Mouse (Mus musculus) gastrocnemius, adult 2 months (tissue): ENCODE results near the gene Clint1. TPM values are rescaled to one million over a fixed set of nuclear protein-coding genes. Genes with fewer than 3 reads are reported as not detected.

ENCODE experiments used
- DNase-seq: peaks from one replicate; pipeline ENCODE4 v3.0.0; 2022
- H3K27ac ChIP-seq: fragments of 200-600 bp; 2 replicates; pipeline ENCODE4 v1.8.1; 2022; ENCODE audit warnings: mild to moderate bottlenecking
- H3K4me3 ChIP-seq: fragments of 200-600 bp; 2 replicates; pipeline ENCODE4 v1.8.1; 2022; ENCODE audit warnings: mild to moderate bottlenecking, moderate library complexity
- CTCF ChIP-seq: fragments of 200-600 bp; IDR thresholded peaks from 2 replicates; pipeline ENCODE4 v1.8.1; 2022; ENCODE audit warnings: antibody characterized with exemption, mild to moderate bottlenecking, moderate library complexity
- intact Hi-C: fragments of 180-260 bp; cut with DNase I; formaldehyde crosslinking; loops from one replicate; pipeline ENCODE4 v1.15.1; 2025
- total RNA-seq, 2 experiments: library from RNA; stranded (reverse); gene quantifications; 2 replicates each; pipeline ENCODE4 v1.2.3; 2021

Clint1 gene
- total RNA-seq, 2 experiments from 2014 or later = 40.2 to 44.9 TPM

DNA sequence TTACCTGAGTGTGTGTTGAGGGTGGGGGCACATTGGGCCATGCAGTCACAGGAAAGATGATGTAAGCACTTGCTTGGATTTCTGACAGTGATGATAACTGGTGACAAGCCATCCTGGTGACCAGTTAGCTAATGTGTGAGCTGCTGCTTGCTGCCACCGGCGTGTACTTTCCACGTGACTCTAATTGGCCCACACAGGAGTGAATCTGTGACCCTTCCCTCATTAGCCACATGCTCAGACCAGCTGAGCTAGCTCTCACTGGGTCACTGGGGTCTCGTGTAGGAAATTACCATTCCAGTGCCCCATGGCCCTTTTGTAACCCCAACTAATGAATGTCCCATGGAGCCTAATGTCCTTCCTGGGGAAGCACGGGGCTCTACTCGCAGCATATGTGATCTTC, 73.6 kb downstream of the Clint1 start:
- Histone ChIP-seq H3K4me3 (no peak overlapping the region), H3K27ac (no peak overlapping the region)
- no peak for DNase-seq
- no peak for TF ChIP-seq CTCF
- intact Hi-C loops = no loop called here

DNA sequence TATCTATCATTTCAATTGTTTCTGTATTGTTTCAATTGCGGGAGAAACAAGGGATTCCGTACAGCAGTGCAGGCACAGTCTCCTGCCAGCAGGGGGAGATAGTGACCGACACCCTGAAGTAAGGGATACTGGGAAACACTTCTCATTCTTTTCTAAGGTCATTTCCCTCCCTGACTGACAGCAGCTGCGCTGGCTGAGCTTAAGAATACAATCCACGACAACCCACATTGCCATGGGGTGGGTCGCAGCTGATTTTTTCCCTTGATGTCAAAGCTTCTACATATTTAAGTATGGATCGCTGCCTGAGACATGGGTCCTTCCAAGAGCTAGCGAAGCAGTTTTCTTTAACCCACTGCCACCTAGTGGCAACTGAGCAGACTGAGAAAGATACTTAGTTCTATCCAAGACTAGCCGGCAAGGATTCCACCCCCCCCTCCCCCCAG, 74.8 kb downstream of the Clint1 start:
- DNase-seq = peak; percentile 75
- Histone ChIP-seq H3K4me3 (peak overlapping the region; percentile 77), H3K27ac (peak overlapping the region; percentile 87)
- TF ChIP-seq CTCF = peak; percentile 82
- intact Hi-C loops = no loop called here

DNA sequence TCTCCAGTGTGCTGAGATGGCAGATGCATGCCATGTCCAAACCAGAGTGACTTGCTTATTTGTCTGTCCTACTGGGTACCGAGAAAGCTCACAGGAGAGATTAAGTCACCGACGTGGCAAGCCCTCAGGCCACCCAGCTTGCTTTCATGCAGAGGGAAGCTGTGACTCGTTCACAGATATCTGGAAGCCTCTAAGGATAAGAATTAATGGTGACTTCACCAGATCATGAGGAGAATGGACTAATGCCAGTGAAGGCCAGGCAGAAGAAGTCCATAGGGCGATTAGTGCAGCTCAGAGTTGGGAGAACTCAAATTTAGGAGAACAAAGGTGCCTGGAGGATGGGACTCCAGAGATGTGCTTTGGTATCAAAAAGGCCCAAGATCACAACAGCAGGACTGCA, 75.6 kb downstream of the Clint1 start:
- DNase-seq = peak; percentile 15
- no peak for TF ChIP-seq CTCF
- no peak overlapping the region for H3K27ac ChIP-seq
- H3K4me3 ChIP-seq = no peak overlapping the region
- intact Hi-C loops = no loop called here

DNA sequence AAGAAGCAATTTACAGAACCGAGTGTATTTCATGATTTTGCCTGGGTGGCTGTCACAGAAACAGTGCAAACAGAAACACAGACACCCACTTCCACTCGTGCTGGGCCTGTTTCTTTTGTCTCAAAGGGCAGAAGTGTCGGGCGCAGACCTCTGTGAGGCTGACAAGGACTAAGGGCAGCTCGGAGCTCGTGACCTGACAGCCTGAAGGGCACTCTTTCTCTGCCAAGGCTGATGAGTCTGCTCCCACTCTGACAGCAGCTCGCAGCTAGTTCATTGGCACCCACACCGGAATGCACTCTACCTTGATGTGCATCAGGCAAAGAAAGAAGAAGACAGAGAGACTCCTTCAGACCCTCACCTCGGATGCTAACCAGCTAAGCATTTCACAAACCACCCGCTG, 77.7 kb downstream of the Clint1 start:
- no peak for DNase-seq
- H3K4me3 ChIP-seq = no peak overlapping the region
- no peak for TF ChIP-seq CTCF
- no peak overlapping the region for H3K27ac ChIP-seq
- intact Hi-C loops = no loop called here

DNA sequence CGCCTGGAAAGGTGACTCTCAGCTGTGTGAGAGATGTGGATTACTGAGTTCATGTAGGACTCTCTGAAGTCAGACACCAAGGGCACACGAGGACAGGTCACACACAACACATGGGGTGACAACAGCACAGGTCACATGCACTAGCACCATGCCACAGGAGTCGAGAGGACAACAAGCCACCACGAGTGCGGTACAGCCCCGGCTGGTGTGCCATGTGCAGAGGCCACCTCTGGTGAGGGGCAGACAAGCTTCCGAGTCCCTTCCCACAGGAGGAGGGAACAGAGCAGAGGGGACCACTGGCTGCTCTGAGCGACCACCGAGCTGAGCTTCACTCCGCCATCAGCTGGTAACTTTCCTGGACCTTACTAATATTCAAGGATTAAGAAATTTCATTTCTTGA, 80.9 kb downstream of the Clint1 start:
- TF ChIP-seq CTCF = no peak
- H3K4me3 ChIP-seq = no peak overlapping the region
- intact Hi-C loops = no loop called here

DNA sequence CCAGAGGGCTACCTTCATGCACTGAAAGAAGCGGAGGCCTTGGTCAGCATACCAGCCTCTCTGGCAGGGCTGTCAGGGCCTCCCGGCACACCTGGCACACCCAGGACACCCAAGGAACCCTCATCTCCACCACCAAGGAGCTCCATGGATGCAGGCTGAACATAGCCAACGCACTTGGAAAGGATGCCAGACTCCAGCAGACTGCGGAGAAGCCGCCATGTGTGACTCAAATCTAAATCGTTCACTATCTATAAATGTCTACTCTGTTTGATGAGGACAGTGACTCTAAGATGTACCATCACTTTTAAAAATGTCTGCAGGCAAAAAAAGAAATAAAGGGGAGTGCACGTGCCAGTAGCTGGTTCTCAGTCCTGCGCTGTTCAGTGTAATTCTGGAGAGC, 85.6 kb downstream of the Clint1 start:
- Histone ChIP-seq H3K4me3 (no peak overlapping the region), H3K27ac (no peak overlapping the region)
- DNase-seq = no peak
- intact Hi-C loops = no loop called here
- TF ChIP-seq CTCF = no peak

More for the DNA sequence above, 80.9 kb downstream of the Clint1 start:
- H3K27ac ChIP-seq = no peak overlapping the region
- DNase-seq = peak; percentile 7

DNA sequence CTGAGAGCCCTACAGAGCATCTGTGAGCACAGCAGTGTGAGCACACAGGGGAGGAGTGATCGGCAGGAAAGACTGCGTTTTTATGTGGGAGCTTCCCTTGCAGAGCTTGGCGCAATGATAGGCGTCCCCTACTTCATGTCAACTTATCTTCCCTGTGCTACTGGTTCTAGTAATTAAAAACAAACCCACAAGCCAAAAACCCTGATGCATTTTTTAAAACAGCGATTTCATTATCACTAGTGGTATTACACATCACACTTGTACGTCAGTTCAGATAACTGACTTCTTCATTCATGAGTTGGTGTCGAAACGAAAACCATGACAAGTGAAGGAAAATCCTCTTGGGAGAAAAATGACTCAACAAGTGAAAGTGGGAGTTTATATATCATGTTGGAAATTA, 87.1 kb downstream of the Clint1 start:
- Histone ChIP-seq H3K4me3 (no peak overlapping the region), H3K27ac (no peak overlapping the region)
- intact Hi-C loops = no loop called here
- no peak for TF ChIP-seq CTCF
- no peak for DNase-seq

DNA sequence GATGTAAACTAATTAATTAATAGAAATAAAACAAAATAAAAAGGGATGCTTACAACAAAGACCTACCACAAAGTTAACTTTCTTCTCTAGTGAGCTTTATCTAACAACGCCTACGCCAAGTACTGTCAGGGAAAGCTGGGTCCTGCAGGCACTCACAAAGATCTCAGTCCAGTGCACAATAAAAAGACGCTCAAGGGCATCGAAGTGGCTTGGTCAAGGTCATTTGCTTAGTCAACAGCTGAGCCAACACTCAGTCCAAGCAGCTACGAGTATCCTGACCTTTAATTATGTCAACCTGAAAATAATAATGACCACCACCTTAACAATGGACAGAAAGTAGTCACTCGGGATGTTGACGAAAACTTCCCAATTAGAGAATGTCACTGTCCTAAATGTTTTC, 90.4 kb downstream of the Clint1 start:
- no peak for DNase-seq
- H3K4me3 ChIP-seq = no peak overlapping the region
- intact Hi-C loops = loop anchor here (10.0 kb wide), 1 partner anchor 493 kb away; the partner anchor contains the start of gene Med7
- no peak overlapping the region for H3K27ac ChIP-seq
- TF ChIP-seq CTCF = no peak

DNA sequence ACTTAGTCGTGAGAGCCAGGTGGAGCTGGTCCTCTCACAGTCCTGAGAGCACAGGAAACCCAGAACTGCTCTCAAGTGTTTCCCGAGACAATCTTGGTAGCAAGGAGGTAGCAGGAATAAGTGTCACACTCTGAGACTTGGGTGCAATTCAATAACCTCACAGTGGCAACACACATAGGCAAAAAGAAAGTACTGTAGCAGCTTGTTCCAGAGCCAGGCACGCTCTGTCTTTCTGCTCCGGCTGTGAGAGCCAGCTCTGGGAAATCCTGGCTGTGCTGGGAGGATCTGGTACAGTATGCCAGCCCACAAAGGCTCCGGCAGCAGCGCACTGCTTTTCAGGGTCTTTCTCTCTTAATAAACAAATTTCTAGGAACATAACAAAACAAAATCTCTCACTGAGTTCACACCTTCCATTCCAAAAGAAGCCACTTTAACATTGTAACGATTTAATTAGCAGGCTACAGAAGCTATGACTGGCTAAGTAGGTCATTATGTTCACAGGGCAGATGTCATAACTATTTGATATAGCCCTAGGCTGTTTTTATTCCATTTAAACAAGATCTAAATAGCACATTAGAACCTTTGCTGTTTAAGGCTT, 91.4 kb downstream of the Clint1 start:
- peak overlapping the region; percentile 90 for H3K4me3 ChIP-seq
- peak overlapping the region; percentile 81 for H3K27ac ChIP-seq
- peak; percentile 53 for DNase-seq
- intact Hi-C loops = loop anchor here (10.0 kb wide), 1 partner anchor 492 kb away; the partner anchor contains the start of gene Med7
- no peak for TF ChIP-seq CTCF

DNA sequence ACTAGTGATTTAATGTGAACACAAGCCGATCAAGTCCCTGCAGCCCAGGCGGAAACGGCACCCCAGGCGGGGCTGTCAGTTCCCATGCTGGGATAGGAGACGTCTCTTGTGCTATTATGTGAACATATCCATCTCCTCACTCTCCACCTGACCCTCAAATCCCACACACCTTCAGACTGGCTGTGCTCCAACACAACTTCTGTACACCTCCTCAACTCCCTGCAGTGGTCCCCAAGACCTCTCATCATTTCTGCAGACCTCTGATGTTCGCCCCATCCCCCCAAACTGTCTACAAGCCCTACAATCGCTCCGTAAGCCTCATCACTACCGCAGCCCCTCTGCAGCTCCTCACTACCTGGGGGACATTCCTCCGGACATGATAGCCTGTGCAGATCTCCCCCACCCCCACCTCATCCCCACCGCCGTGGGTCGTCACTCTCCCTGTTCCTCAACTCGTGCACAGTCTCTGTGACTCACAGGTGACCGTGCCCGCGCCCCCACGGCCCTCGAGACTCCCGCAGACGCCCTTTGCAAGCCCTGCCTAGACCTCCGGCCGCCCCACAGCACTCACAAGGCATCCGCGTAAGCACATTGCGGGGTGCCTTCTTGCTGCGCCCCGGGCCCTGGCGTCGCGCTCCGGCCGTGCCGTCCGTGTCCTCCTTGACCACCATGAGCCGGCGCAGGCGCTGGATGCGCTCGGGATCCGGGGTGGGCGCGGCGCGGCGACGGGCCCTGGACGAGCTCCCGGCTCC, 92.2 kb downstream of the Clint1 start:
- Histone ChIP-seq H3K4me3 (peak overlapping the region; percentile 90), H3K27ac (peak overlapping the region; percentile 81)
- TF ChIP-seq CTCF = no peak
- peak; percentile 66 for DNase-seq
- intact Hi-C loops = loop anchor here (10.0 kb wide), 1 partner anchor 491 kb away; the partner anchor contains the start of gene Med7

DNA sequence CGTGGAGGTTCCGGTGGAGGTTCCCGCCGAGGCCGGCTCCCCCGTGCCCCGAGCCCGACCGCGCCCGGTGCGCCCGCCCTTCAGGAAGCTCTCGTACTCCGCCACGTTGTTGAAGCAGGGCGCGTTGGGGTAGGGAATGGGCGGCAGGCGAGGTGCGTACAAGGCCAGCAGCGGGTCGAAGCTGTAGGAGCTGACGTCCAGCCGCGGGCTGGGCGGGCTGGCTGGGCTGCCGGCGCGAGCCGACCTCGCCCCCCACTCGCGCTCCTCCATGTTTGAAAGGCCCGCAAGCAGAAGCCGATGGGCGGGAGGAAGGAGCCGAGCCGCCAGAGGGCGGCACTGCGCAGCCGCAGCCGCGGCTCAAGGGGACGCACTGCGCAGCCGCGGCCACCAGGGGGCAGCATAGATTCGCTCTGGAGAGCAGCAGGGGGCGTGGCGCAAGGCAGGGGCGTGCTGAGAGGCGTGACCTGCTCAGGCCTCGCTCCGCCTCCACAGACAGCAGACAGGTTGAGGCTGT, 92.8 kb downstream of the Clint1 start, which contains the start of gene Lsm11:
TSS of gene Lsm11 (minus strand) at position 293 of the 514 bp plus-strand sequence.
- no peak; the same call in 1 of the 2 replicates for TF ChIP-seq CTCF
- intact Hi-C loops = loop anchor here (5.0 to 10.0 kb wide), 2 partner anchors 273 to 490 kb away; partner anchors contain the start of gene Med7
- DNase-seq = peak; percentile 97
- Histone ChIP-seq H3K4me3 (peak within 1 kb of the TSS; percentile 90), H3K27ac (peak within 1 kb of the TSS; percentile 81)

DNA sequence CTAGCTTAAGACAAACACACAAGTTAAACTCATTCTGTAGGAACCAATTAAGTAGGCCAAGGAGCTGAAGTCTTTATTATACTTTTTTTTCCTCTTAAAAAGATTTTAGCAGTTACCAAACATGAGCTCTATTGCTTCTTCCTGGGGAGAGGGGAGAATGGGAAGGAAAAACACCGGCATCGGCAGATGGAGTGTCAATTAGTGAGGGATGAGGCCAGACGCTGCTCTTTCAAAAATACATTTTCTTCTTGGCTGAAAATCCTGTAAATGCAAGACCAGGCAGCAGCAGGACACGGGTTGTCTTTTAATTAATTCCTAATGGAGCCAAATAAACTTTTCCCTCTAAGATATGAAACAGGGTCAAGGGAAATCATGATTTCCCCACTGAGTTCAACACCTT, 94.9 kb downstream of the Clint1 start:
- DNase-seq = no peak
- Histone ChIP-seq H3K27ac (no peak overlapping the region), H3K4me3 (no peak overlapping the region)
- intact Hi-C loops = loop anchor here (5.0 to 10.0 kb wide), 2 partner anchors 271 to 488 kb away; partner anchors contain the start of gene Med7
- no peak for TF ChIP-seq CTCF

DNA sequence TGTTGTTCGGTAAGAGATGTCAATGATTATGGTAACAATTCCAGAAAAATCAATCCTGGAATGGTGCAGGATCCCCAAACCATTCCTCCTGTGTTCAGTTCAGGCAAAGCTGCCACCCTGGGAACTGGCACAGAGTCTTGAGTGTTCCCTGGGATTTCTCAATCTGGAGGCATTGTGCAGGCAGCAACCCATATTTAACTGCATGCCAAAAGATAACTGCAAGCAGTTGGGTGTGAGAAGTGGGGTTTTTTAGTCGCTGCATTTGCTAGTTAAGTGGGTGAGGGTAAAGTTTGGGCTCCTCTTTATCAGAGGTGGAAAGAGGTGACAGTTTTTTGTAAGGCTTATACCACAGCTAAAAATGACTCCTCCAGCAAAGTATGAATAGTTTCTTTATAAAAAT, 95.6 kb downstream of the Clint1 start:
- no peak for DNase-seq
- no peak overlapping the region for H3K4me3 ChIP-seq
- no peak overlapping the region for H3K27ac ChIP-seq
- no peak for TF ChIP-seq CTCF
- intact Hi-C loops = loop anchor here (5.0 to 10.0 kb wide), 2 partner anchors 270 to 487 kb away; partner anchors contain the start of gene Med7
